ENCODE assay signal across 26 mouse cellular contexts in the genomic region with DNA sequence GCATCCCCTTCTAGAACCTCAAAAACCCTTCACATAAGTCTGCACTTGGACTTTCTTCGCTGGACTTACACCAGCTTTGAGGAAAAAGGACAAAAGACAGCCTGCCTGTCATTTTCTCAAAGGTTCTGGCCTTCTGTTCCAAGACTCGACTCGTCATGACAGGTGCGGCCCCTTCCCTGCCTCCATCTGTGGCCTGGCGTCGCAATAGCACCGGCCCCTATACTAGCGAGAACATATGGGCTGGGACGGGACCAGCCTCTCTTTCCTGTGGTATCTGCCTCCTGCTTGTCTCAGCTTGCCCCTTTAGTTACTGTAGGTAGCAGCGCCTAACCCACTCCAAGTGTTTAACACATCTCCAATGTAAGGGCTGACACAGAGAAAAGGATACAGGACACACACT. TPM values are rescaled to one million over a fixed set of nuclear protein-coding genes. Genes with fewer than 3 reads are reported as not detected.
DNase-seq lines count a peak whose midpoint lies in the region; ATAC-seq and TF ChIP-seq lines count a peak whose summit lies in the region.
"Had no signal": no experiment of that assay in that cellular context is flagged by ENCODE, and none has a peak within 500 bp of the region (broad histone marks: within the 10 kb centered on the region; RNA-seq: fewer than 3 reads in every experiment).

No protein-coding gene starts in this region.

- no peak for TF ChIP-seq EP300 in liver, postnatal 0 days (IDR thresholded peaks at IDR 0.05; ENCODE audit: low read depth)

- H3K9ac ChIP-seq in hindbrain, embryonic 16.5 days (ENCODE audit: low read depth, low read length) = no peak overlapping the region
- no peak overlapping the region for H3K9ac ChIP-seq in hindbrain, embryonic 14.5 days
- no peak overlapping the region for H3K9ac ChIP-seq in kidney, embryonic 15.5 days
- H3K9ac ChIP-seq in liver, postnatal 0 days (replicated peaks) = no peak overlapping the region
- H3K9ac ChIP-seq: heart, embryonic 15.5 days; liver, embryonic 13.5 days; lung, embryonic 15.5 days; neural tube, embryonic 12.5 days had no signal

- H3K4me2 ChIP-seq in hindbrain, embryonic 16.5 days (ENCODE audit: low read length) = no peak overlapping the region
- H3K4me2 ChIP-seq in hindbrain, embryonic 14.5 days (replicated peaks) = no peak overlapping the region
- no peak overlapping the region for H3K4me2 ChIP-seq in kidney, embryonic 15.5 days
- H3K4me2 ChIP-seq in liver, postnatal 0 days (ENCODE audit: low read depth, low read length) = no peak overlapping the region
- H3K4me2 ChIP-seq: heart, embryonic 15.5 days; liver, embryonic 13.5 days; lung, embryonic 15.5 days; neural tube, embryonic 12.5 days had no signal

- no peaks in the 10 kb centered on the region for H3K27me3 ChIP-seq in hindbrain, embryonic 16.5 days (replicated peaks; ENCODE audit: control insufficient read depth, insufficient read depth, low read length)
- H3K27me3 ChIP-seq in hindbrain, embryonic 14.5 days (ENCODE audit: control insufficient read depth, insufficient read depth, low read length) = no peaks in the 10 kb centered on the region
- no peaks in the 10 kb centered on the region for H3K27me3 ChIP-seq in cerebellum, adult 2 months (ENCODE audit: control insufficient read depth, insufficient read depth, low read length)
- H3K27me3 ChIP-seq in kidney, embryonic 15.5 days = no peaks in the 10 kb centered on the region
- no peaks in the 10 kb centered on the region for H3K27me3 ChIP-seq in liver, postnatal 0 days (ENCODE audit: insufficient read depth, low read length)
- H3K27me3 ChIP-seq: CH12.LX; heart, embryonic 15.5 days; liver, embryonic 13.5 days; lung, embryonic 15.5 days; megakaryocyte, embryonic 14.5 days; neural tube, embryonic 12.5 days; Patski had no signal

- DNase-seq in hindbrain, embryonic 14.5 days (ENCODE audit: low spot score) = no peak
- peak; percentile 84 to 91 for DNase-seq in cerebellum, adult 2 months
- DNase-seq in cerebellum, postnatal 25 days = peak; percentile 85 to 88
- DNase-seq in layer of hippocampus, postnatal 14 days (ENCODE audit: low spot score in 2 of 2) = no peak
- DNase-seq in liver, postnatal 0 days = no peak
- DNase-seq: adrenal gland, postnatal 36 days; B cell, adult 2 months; gastrocnemius, postnatal 36 days; heart, adult 2 months; heart, postnatal 36 days; kidney, adult 11 months; liver, embryonic 13.5 days; lung, postnatal 36 days; midbrain, embryonic 14.5 days; right cerebral cortex, postnatal 25 days; spleen, adult 18-20 months had no signal

- 68% methylated on average over 10 of the region's 10 CpGs for WGBS in hindbrain, embryonic 16.5 days
- WGBS in hindbrain, embryonic 14.5 days = 67% methylated on average over 10 of the region's 10 CpGs
- 7% methylated on average over 10 of the region's 10 CpGs for WGBS in cerebellum, adult 2 months
- 90% methylated on average over 10 of the region's 10 CpGs for WGBS in kidney, embryonic 15.5 days
- WGBS in liver, postnatal 0 days (ENCODE audit: insufficient replicate concordance) = 81% methylated on average over 10 of the region's 10 CpGs

- peak; percentile 69 for ATAC-seq in hindbrain, embryonic 16.5 days
- no peak for ATAC-seq in hindbrain, embryonic 14.5 days (ENCODE audit: low FRiP score)
- peak; percentile 79 for ATAC-seq in cerebellum, adult (ENCODE audit: insufficient number of reproducible peaks, low FRiP score, low TSS enrichment)
- no peak for ATAC-seq in kidney, embryonic 15.5 days (replicated peaks; ENCODE audit: low FRiP score)
- ATAC-seq in liver, postnatal 0 days = no peak
- ATAC-seq: Patski had no signal

- H3K4me1 ChIP-seq in hindbrain, embryonic 16.5 days (ENCODE audit: control insufficient read depth, insufficient read depth, low read depth, low read length) = no peaks in the 10 kb centered on the region; the same call in 1 of the 2 replicates
- H3K4me1 ChIP-seq in hindbrain, embryonic 14.5 days (replicated peaks; ENCODE audit: control insufficient read depth, insufficient read depth, low read length) = no peaks in the 10 kb centered on the region
- peaks cover 38% of the 10 kb centered on the region for H3K4me1 ChIP-seq in cerebellum, adult 2 months (ENCODE audit: control insufficient read depth, insufficient read depth, low read length)
- H3K4me1 ChIP-seq in kidney, embryonic 15.5 days = peaks cover 22% of the 10 kb centered on the region
- H3K4me1 ChIP-seq in liver, postnatal 0 days (ENCODE audit: insufficient read depth) = peaks cover 9% of the 10 kb centered on the region; the same call in 1 of the 2 replicates
- H3K4me1 ChIP-seq: liver, embryonic 13.5 days had no signal

- no peaks in the 10 kb centered on the region for H3K36me3 ChIP-seq in hindbrain, embryonic 16.5 days (ENCODE audit: control insufficient read depth, insufficient read depth, low read length)
- no peaks in the 10 kb centered on the region for H3K36me3 ChIP-seq in hindbrain, embryonic 14.5 days (replicated peaks; ENCODE audit: control insufficient read depth, insufficient read depth)
- no peaks in the 10 kb centered on the region for H3K36me3 ChIP-seq in kidney, embryonic 15.5 days
- no peaks in the 10 kb centered on the region for H3K36me3 ChIP-seq in liver, postnatal 0 days (replicated peaks; ENCODE audit: insufficient read depth, low read length)
- H3K36me3 ChIP-seq: heart, embryonic 15.5 days; liver, embryonic 13.5 days; lung, embryonic 15.5 days; neural tube, embryonic 12.5 days had no signal

- H3K4me3 ChIP-seq in hindbrain, embryonic 16.5 days (ENCODE audit: low read length) = no peak overlapping the region
- H3K4me3 ChIP-seq in hindbrain, embryonic 14.5 days (replicated peaks; ENCODE audit: low read length) = no peak overlapping the region
- no peak overlapping the region for H3K4me3 ChIP-seq in cerebellum, adult 2 months (replicated peaks; ENCODE audit: insufficient read depth, low read depth, low read length)
- H3K4me3 ChIP-seq in kidney, embryonic 15.5 days (replicated peaks) = no peak overlapping the region
- no peak overlapping the region for H3K4me3 ChIP-seq in liver, postnatal 0 days (ENCODE audit: low read depth, low read length)
- H3K4me3 ChIP-seq: heart, adult 2 months; heart, embryonic 15.5 days; liver, embryonic 13.5 days; lung, embryonic 15.5 days; megakaryocyte, embryonic 14.5 days; neural tube, embryonic 12.5 days had no signal

- TF ChIP-seq CTCF in cerebellum, adult 2 months (IDR thresholded peaks at IDR 0.05; ENCODE audit: borderline replicate concordance, insufficient read depth, low read depth, low read length) = no peak
- no peak for TF ChIP-seq CTCF in liver, postnatal 0 days (IDR thresholded peaks at IDR 0.05; ENCODE audit: low read depth)

- 0 out of 2 replicates have a peak overlapping the region, but pooled peaks have one; percentile 12 for H3K27ac ChIP-seq in hindbrain, embryonic 16.5 days (ENCODE audit: low read depth, low read length)
- no peak overlapping the region for H3K27ac ChIP-seq in hindbrain, embryonic 14.5 days
- H3K27ac ChIP-seq in cerebellum, adult 2 months (ENCODE audit: insufficient read depth, low read length) = peak overlapping the region; percentile 91; the same call in 1 of the 2 replicates
- no peak overlapping the region for H3K27ac ChIP-seq in kidney, embryonic 15.5 days
- no peak overlapping the region for H3K27ac ChIP-seq in liver, postnatal 0 days (ENCODE audit: low read depth)
- H3K27ac ChIP-seq: heart, adult 2 months; heart, embryonic 15.5 days; kidney, postnatal 0 days; liver, embryonic 13.5 days; lung, embryonic 15.5 days; neural tube, embryonic 12.5 days had no signal

- TF ChIP-seq POLR2A in cerebellum, adult 2 months (IDR thresholded peaks at IDR 0.05; ENCODE audit: borderline replicate concordance, insufficient read depth, low read length) = no peak

- H3K9me3 ChIP-seq in hindbrain, embryonic 16.5 days (ENCODE audit: control insufficient read depth, low read length) = no peaks in the 10 kb centered on the region
- H3K9me3 ChIP-seq in hindbrain, embryonic 14.5 days (ENCODE audit: control insufficient read depth, low read length) = no peaks in the 10 kb centered on the region
- no peaks in the 10 kb centered on the region; the same call in 1 of the 2 replicates for H3K9me3 ChIP-seq in kidney, embryonic 15.5 days (replicated peaks)
- H3K9me3 ChIP-seq in liver, postnatal 0 days (ENCODE audit: low read length) = no peaks in the 10 kb centered on the region
- H3K9me3 ChIP-seq: heart, embryonic 15.5 days; liver, embryonic 13.5 days; lung, embryonic 15.5 days; neural tube, embryonic 12.5 days had no signal

RNA-seq across cellular contexts. Expression of a gene that starts 10.8 kb away (rescaled TPM):
- polyA plus RNA-seq in hindbrain, embryonic 16.5 days (2015; fragmentation: Nextera tagmentation; extraction: Ambion mirVana) = 33.4 and 35.5 TPM in 2 replicates
- 41.7 and 59.5 TPM in 2 replicates for polyA plus RNA-seq in hindbrain, embryonic 14.5 days (2014; fragmentation: Nextera tagmentation; extraction: Ambion mirVana)
- 56.3 and 63.8 TPM in 2 replicates for polyA plus RNA-seq in cerebellum, adult 2 months (2012; rRNA removed)
- 38.0 and 42.6 TPM in 2 replicates for polyA plus RNA-seq in kidney, embryonic 15.5 days (2015; fragmentation: Nextera tagmentation; extraction: Ambion mirVana)
- 100 to 1,000 TPM in 1 of 2 experiments, 10 to 100 TPM in 1; 96.9 to 104 TPM for total RNA-seq in layer of hippocampus, postnatal 14 days (2021)
- polyA plus RNA-seq in liver, postnatal 0 days (2015; fragmentation: Nextera tagmentation; extraction: Ambion mirVana) = 15.0 and 15.7 TPM in 2 replicates

RNA-seq across cellular contexts. Expression of a gene that starts 11.6 kb away (rescaled TPM):
- polyA plus RNA-seq in hindbrain, embryonic 16.5 days (2015; fragmentation: Nextera tagmentation; extraction: Ambion mirVana) = 32.7 and 36.2 TPM in 2 replicates
- polyA plus RNA-seq in hindbrain, embryonic 14.5 days (2014; fragmentation: Nextera tagmentation; extraction: Ambion mirVana) = 32.4 and 32.8 TPM in 2 replicates
- 44.0 and 45.2 TPM in 2 replicates for polyA plus RNA-seq in cerebellum, adult 2 months (2012; rRNA removed)
- polyA plus RNA-seq in kidney, embryonic 15.5 days (2015; fragmentation: Nextera tagmentation; extraction: Ambion mirVana) = 47.0 and 49.1 TPM in 2 replicates
- 10 to 100 TPM; 32.0 to 32.2 TPM for total RNA-seq in layer of hippocampus, postnatal 14 days (2021)
- polyA plus RNA-seq in liver, postnatal 0 days (2015; fragmentation: Nextera tagmentation; extraction: Ambion mirVana) = 18.5 and 19.6 TPM in 2 replicates

Comparison
In these comparisons a context has a peak if more than half of its experiments do, and no peak if none do; other contexts are left out.
1. ATAC-seq: peak in hindbrain, embryonic 16.5 days (single experiment) and cerebellum, adult (single experiment); none in hindbrain, embryonic 14.5 days (single experiment), kidney, embryonic 15.5 days (single experiment) and liver, postnatal 0 days (single experiment).
2. H3K27ac ChIP-seq: peak in hindbrain, embryonic 16.5 days (single experiment) and cerebellum, adult 2 months (single experiment); none in hindbrain, embryonic 14.5 days (single experiment), kidney, embryonic 15.5 days (single experiment) and liver, postnatal 0 days (single experiment).
3. DNase-seq: peak in cerebellum, adult 2 months (2 of 2) and cerebellum, postnatal 25 days (2 of 2); none in hindbrain, embryonic 14.5 days (single experiment), layer of hippocampus, postnatal 14 days (0 of 2) and liver, postnatal 0 days (single experiment).